Mouse (Mus musculus) megakaryocyte-erythroid progenitor cell, adult 5 weeks (primary cell): ENCODE data around the gene Ugt3a2. TPM values are rescaled to one million over a fixed set of nuclear protein-coding genes. Genes with fewer than 3 reads are reported as not detected.

Experiments
- polyA plus RNA-seq: library from polyadenylated mRNA; stranded (reverse); fragments of >175 nt; gene quantifications from 2 replicates; pipeline ENCODE4 v1.2.3, GENCODE M21; 2012

Gene Ugt3a2
- not detected in 2 replicates for polyA plus RNA-seq

GRCm38 (mm10) chr15:9335341-9335740 is at the start of gene Ugt3a2:
TSS of gene Ugt3a2 (plus strand) at chr15:9335550.

Other genes with a start within 250 kb of the Ugt3a2 start
- 0.30 and 0.41 TPM in 2 replicates for gene Lmbrd2, start 195.0 kb upstream of the Ugt3a2 start, polyA plus RNA-seq
- gene Skp2, start 180.1 kb upstream of the Ugt3a2 start, polyA plus RNA-seq: 2.1 and 3.5 TPM in 2 replicates
- not detected in 2 replicates for gene Ugt3a1, start 58.7 kb upstream of the Ugt3a2 start, polyA plus RNA-seq
- gene Capsl, start 100.5 kb downstream of the Ugt3a2 start, polyA plus RNA-seq: 0.24 and 0.57 TPM in 2 replicates
- gene Il7r, start 194.6 kb downstream of the Ugt3a2 start, polyA plus RNA-seq: 0.14 and 0.19 TPM in 2 replicates